Mouse (Mus musculus) frontal cortex, adult (tissue): ENCODE results near the gene Il17re.
A peak's percentile ranks its signal among the peaks of the same experiment; 100 is the strongest.

Experiments used
- ATAC-seq: cut with Nextera tagmentation; 2 replicates; pipeline ENCODE4 v1.9.2; 2017; ENCODE audit warnings: mild to moderate bottlenecking, moderate library complexity, mixed read lengths; ENCODE audit not compliant: low TSS enrichment

Il17re gene

GRCm38 (mm10) chr6:113457952-113458534, at the start of gene Il17re:
Gene Il17re, plus strand, starts transcription at chr6:113458484.
- no peak for ATAC-seq

- ATAC-seq: no peak
Measured at GRCm38 (mm10) chr6:113410001-113410400, 48.3 kb upstream of the Il17re start.

- no peak for ATAC-seq
Measured at GRCm38 (mm10) chr6:113416416-113416815, 41.9 kb upstream of the Il17re start.

- ATAC-seq: peak; percentile 60
Measured at GRCm38 (mm10) chr6:113418441-113419198, 39.7 kb upstream of the Il17re start.

- peak; percentile 98 for ATAC-seq
Measured at GRCm38 (mm10) chr6:113419199-113419587, 39.1 kb upstream of the Il17re start, which contains the start of gene Rpusd3. Gene Rpusd3, minus strand, starts transcription at chr6:113419340.

GRCm38 (mm10) chr6:113423000-113423399, 35.3 kb upstream of the Il17re start:
- no peak for ATAC-seq

- ATAC-seq: no peak
Measured at GRCm38 (mm10) chr6:113424187-113424586, 34.1 kb upstream of the Il17re start.

- no peak for ATAC-seq
Measured at GRCm38 (mm10) chr6:113426696-113427095, 31.6 kb upstream of the Il17re start.

- no peak for ATAC-seq
Measured at GRCm38 (mm10) chr6:113427397-113427796, 30.9 kb upstream of the Il17re start.

- no peak for ATAC-seq
Measured at GRCm38 (mm10) chr6:113428006-113428405, 30.3 kb upstream of the Il17re start.

- no peak for ATAC-seq
Measured at GRCm38 (mm10) chr6:113429965-113430364, 28.3 kb upstream of the Il17re start.

GRCm38 (mm10) chr6:113430846-113431245, 27.4 kb upstream of the Il17re start:
- no peak for ATAC-seq

GRCm38 (mm10) chr6:113431801-113432200, 26.5 kb upstream of the Il17re start:
- no peak for ATAC-seq

GRCm38 (mm10) chr6:113433661-113434060, 24.6 kb upstream of the Il17re start:
- ATAC-seq: no peak

GRCm38 (mm10) chr6:113434691-113435090, 23.6 kb upstream of the Il17re start:
- no peak for ATAC-seq

- no peak for ATAC-seq
Measured at GRCm38 (mm10) chr6:113435664-113436205, 22.5 kb upstream of the Il17re start, which contains the start of gene Cidec. Gene Cidec, minus strand, starts transcription at chr6:113435760.

- ATAC-seq: no peak
Measured at GRCm38 (mm10) chr6:113437135-113437534, 21.1 kb upstream of the Il17re start.

- ATAC-seq: no peak
Measured at GRCm38 (mm10) chr6:113438721-113439430, 19.4 kb upstream of the Il17re start.

GRCm38 (mm10) chr6:113440686-113441085, 17.6 kb upstream of the Il17re start:
- ATAC-seq: no peak

GRCm38 (mm10) chr6:113441147-113441680, 17.1 kb upstream of the Il17re start:
- ATAC-seq: peak; percentile 64

GRCm38 (mm10) chr6:113442087-113442441, 16.2 kb upstream of the Il17re start:
- 0 out of 2 replicates have a peak, but pooled peaks have one; percentile 3 for ATAC-seq

GRCm38 (mm10) chr6:113442442-113443090, 15.7 kb upstream of the Il17re start, which contains the start of gene Jagn1:
Gene Jagn1, plus strand, starts transcription at chr6:113442569.
- ATAC-seq: peak; percentile 98
